Mouse (Mus musculus): ENCODE measurements around the gene Slc41a2.

The Slc41a2 gene

DNA sequence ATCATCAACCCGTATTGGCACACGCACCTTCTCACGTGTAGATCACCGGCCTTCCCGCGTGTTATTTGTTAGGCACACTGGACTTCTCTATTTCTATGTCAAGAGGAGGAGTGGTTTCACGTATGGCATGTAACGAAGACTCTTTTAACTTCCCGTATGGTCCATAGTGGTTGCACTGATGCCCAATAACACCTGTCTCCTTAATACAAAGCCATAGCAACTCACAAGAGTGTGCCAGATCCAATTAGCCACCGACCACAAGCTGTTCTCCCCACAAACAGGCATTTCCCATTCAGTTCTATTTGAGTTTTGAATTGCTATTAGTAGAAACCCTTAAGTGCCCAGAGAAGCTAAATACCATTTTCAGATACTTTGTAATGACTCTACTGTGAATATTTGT lies 117.5 kb downstream of the Slc41a2 start:
- no peak for DNase-seq

- peak; percentile 68 to 72 for DNase-seq
Observed at GRCm38 (mm10) chr10:83219729-83220128, 118.0 kb downstream of the Slc41a2 start.

DNA sequence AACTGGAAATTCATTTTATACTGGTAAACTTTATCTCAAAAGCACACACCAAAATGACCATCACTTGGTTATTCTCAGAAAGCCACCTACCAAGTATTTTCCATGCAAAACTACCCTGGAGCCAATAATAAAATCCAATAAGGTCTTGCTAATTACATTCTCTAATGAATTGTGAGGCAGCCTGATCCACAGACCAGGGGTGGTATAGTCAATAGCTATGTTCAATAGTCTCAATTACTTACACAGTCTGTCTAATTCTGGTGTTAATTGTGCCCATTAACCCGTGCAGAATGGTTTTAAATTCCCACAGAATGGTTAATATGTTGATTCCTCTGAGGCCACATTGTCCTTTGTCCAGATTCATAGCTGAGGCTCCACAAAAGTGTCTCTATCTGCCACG lies 118.9 kb downstream of the Slc41a2 start:
- no peak for DNase-seq

DNA sequence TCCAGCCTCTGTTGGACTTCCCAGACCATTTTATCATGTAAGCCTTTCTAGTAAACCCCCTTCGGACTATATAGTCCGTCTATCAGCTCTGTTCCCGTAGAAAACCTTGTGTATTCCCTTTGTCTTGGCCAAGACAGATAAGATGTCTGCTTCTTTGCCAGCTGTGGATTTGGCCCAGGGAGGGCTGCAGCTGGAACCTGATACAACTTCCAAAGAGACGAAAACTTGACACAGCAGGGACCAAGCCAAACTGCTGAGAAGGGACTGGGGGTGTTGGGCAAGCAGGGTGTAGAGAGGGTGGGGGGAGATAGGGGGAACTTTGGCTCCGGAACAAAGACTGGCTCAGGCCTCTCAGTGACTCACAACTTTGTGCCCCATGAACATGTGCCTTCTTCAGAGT lies 120.4 kb downstream of the Slc41a2 start:
- DNase-seq: no peak

DNA sequence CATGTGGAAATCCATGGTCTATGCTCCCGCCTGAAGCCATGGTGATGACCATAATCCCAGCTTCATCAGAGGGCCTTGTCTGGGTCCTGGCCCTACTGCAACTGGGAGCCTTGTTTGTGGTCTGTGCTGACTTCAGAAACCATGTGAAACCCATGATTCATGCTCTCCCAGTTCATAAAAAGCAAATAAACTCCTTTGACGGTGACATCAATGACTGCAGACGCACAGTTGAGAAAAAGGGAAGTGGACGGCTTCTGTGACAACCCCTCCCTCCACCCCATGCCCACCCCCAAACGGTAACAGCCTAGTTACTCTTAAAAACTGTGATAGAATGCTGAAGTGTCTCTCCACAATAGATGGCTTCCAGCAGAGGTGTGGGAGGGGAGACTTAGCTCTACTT lies 122.1 kb downstream of the Slc41a2 start:
- no peak for DNase-seq

DNA sequence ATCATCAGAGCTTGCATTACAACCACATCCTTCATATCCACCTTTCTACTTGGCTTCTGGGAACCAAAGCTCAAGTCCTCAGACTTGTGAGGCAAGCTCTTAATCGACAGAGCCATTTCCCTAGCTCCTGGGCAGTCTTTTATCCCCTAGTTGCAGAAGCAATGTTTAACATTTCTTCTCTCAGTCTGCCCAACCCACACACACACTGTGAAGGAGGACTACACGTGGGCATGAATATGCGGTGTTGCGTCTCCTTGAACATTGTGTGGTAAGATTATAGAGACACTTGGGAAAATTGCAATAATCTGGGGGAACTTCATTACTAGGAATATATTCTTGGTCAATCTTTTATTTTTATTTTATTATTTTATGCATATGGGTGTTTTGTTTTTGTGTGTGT lies 125.1 kb downstream of the Slc41a2 start:
- DNase-seq: no peak

GRCm38 (mm10) chr10:83210968-83211583 lies 126.6 kb downstream of the Slc41a2 start:
- no peak for DNase-seq

- DNase-seq: no peak
Observed at GRCm38 (mm10) chr10:83210122-83210521, 127.6 kb downstream of the Slc41a2 start.

- no peak for DNase-seq
Observed at GRCm38 (mm10) chr10:83209388-83209787, 128.3 kb downstream of the Slc41a2 start.

DNA sequence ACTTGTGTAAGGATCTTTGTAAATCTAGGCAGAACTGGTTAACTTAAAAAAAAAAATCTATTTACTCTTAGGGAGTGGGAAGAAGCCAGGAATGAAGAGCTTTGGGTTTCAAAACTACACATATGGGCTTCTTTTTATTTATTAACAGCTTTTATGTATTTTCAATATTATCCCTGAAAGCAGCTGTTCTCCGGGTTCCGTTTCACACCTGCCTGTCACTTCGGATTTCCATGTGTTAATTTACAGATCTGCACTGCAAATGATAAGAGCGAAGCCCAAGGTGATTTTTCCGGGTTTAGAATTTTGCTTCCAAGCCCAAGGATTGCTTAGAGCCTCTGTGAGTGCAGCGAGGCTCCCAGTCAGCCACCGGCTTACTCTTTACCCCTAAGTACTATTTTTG lies 129.2 kb downstream of the Slc41a2 start:
- no peak for DNase-seq

DNA sequence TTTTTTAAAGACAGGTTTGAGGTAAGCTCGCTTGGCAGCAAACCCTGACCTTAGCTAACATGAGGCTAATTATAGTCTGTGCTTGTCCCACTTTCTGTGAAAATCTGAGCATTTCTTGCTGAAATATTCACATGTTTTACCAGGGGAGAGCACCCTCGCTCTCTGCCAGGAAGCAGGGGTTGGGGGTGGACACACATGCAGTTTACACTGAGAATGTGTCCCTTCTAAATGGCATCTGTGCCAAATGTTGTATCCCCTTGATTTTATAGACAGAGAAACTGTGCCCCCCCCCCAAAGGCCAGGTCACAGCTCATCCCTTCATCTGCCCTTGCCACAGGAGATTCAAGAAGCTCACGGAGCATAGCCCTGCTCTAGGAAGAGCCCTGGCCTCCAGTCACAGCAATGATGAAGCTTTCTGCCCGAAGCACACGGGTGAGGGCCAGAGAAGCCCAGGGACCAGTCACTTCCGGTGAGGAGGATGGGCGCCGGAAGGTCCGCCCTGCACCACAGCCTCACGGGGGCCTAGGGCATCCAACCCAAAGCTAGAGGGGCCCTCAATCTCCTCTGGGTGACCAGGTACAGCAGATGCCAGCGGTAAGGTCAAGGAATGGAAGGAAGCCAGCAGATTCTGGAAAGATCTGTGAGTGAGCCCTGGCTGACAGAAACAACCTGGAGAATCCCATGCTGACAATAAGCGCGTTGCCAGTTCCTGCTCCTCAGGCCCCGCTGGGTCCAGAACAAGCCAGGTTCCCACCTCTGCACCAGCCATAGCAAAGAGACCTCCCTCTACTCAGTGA lies 134.6 kb downstream of the Slc41a2 start:
- DNase-seq: no peak

DNA sequence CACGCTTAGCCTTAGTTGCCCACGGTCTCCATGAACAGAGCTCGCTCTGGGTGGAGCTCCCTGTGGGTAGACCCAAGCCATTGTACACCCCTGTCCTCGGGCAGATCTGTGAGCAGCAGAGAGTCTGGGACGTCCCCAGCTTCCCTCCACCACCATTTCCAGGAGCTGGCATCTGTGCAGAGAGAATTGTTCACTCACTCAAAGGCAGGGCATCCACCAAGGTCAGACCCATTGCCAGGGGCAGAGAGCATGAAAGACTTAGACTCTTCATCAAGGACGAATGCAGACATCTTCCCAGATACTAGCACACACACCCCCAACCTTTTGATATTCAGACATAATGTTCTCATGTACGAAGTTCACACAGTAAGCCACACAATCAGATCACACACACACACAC lies 136.2 kb downstream of the Slc41a2 start:
- no peak for DNase-seq

DNA sequence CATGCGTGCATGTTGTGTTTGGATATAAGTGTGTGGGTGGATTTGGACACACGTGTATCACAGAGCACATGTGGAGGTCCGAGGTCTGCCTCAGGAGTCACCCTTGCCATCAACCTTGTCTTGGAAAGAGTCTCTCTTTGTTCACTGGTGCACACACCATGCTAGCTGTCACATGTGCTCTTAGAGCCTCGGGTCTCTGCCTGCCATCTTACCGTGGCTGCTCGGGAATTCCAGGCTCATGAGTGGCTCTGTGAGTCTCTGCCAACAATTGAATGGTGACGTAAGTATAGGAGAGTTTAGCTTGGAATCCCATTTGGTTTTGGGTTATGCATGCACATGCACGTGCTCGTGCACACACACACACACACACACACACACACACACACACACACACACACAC lies 138.4 kb downstream of the Slc41a2 start:
- DNase-seq: no peak

DNA sequence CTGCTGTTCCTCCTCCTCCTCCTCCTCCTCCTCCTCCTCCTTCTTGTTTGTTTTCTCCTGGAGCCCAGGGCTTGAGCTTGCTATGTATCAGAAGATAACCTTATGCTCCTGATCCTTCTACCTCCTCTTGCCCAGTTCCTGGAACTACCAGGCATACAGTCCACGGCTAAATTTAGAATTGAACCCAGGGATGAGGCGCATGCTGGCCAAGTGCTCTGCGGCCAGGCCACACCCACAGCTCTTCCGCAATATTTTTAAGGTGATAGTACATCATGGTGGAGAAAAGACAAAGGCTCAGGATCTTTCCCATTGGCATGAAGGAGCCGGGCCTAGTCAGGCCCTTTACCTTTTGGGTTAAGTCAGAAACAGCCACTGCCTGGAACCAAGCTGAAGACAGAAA lies 139.0 kb downstream of the Slc41a2 start:
- no peak for DNase-seq

- DNase-seq: peak; percentile 86 to 87
Observed at GRCm38 (mm10) chr10:83197690-83198336, 139.9 kb downstream of the Slc41a2 start.

DNA sequence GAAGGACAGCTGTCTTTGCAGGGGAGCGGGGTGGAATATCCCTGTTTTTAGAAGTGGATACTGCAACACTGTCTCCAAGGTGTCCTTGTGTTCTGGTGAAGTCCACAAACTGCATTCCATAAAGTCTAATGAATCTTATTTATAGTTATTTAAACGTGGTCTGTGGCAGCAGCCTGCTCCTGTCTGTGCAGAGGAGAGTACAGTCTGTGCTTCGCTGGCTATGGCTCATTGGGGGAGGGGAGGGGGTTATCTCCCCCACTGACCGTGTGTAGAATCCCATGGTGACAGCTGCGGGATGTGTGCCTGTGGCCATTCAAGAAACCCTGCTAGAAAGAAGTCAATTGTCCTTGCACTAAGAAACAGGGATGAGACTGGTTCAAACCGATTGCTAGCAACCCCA lies 145.7 kb downstream of the Slc41a2 start:
- DNase-seq: no peak

GRCm38 (mm10) chr10:83191476-83191875 lies 146.2 kb downstream of the Slc41a2 start:
- DNase-seq: peak in 1 of 2 experiments; percentile 15

DNA sequence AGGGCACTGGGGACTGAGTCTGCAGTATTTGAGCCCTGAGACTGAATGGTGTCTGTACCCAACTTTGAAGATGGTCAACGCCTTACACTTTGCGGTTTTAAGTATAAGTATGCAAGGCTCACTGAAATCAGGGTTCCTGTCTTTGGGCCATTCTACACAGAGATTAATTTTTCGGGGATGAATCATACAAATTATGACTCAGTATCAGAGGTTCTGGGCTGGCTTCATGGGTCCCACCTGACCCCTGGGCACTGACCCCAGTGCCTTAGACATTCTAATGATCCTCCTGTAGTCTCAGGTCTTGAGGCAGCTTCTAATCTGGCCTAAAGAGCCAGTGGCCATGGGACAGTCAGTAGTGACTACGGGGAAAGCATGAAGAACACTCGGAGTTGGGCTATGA lies 148.6 kb downstream of the Slc41a2 start:
- no peak for DNase-seq

GRCm38 (mm10) chr10:83186984-83187383 lies 150.7 kb downstream of the Slc41a2 start:
- DNase-seq: no peak

GRCm38 (mm10) chr10:83186167-83186566 lies 151.5 kb downstream of the Slc41a2 start:
- DNase-seq: no peak

- peak; percentile 33 to 63 for DNase-seq
Observed at GRCm38 (mm10) chr10:83185121-83185520, 152.6 kb downstream of the Slc41a2 start.

- peak; percentile 57 to 59 for DNase-seq
Observed at GRCm38 (mm10) chr10:83184480-83185069, 153.1 kb downstream of the Slc41a2 start.

DNA sequence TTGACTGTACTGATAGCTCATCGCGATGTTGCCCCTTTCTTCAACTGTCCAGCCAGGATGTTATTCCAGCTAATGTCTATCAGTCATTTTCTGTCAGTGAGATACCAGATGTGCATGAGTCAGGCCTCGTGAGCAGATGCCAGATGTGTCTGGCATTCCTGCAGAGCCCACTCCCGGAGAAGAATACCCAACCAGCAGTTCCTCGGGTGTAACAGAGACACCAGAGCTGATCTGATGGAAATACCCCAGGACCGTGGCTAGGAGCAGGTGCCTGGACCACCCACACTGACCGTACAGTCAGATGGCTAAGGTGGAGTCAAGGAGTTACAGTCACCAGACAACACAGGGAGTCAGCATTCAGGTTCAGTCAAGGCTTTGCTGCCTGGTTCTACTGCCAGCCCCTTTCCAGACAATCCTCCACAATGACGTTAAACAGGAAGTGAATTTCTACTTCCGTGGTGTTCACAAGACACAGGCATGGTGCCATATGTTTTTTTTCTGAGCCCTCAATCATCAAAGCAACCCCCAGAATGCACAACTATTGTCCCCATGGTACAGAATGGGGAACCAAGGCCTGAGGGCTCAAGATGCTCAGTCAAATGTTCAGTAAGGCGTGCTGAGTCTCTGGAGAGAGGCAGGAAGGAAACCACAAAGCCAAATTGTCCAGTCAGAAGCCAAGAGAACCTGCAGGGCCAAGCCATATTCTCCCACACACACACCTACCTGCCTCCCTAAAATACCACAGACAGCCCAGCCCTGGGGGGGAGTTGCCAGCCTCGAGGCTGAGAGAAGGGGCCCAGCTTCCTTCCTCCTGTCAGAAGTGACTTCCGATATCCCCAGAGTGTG lies 153.8 kb downstream of the Slc41a2 start:
- no peak for DNase-seq

Data from kidney, postnatal 4 days (tissue).